Mouse (Mus musculus): Measurements from ENCODE around the gene Rps6ka2.

- TF ChIP-seq POLR2A (IDR thresholded peaks at IDR 0.05; ENCODE audit: insufficient read depth, low read depth, low read length) (no peak), CTCF (IDR thresholded peaks at IDR 0.05; ENCODE audit: insufficient read depth, low read depth, low read length) (no peak)
These were observed 3.6 kb downstream of the Rps6ka2 start for GRCm38 (mm10) chr17:7173331-7174028.

All from olfactory bulb, adult 2 months (tissue).